Mouse (Mus musculus) frontal cortex, postnatal 36 days (tissue): ENCODE results near the gene Hoxd12.

ENCODE experiments used
- DNase-seq, 2 experiments: peaks; one replicate each; pipeline ENCODE4 v3.0.0; 2022; ENCODE audit warnings: low spot score in 2 of 2

Hoxd12 gene

GRCm38 (mm10) chr2:74695813-74696430 is 21.1 kb downstream of the Hoxd12 start:
- no peak for DNase-seq

- no peak for DNase-seq
These were observed 21.9 kb downstream of the Hoxd12 start for GRCm38 (mm10) chr2:74696442-74697335.

GRCm38 (mm10) chr2:74697567-74698121 is 22.8 kb downstream of the Hoxd12 start, which contains the start of gene Hoxd9:
Hoxd9 (plus strand) TSS chr2:74697727.
- no peak for DNase-seq

GRCm38 (mm10) chr2:74698201-74699052 is 23.6 kb downstream of the Hoxd12 start:
- no peak for DNase-seq

GRCm38 (mm10) chr2:74699053-74699430 is 24.2 kb downstream of the Hoxd12 start:
- DNase-seq = no peak

GRCm38 (mm10) chr2:74699664-74700545 is 25.1 kb downstream of the Hoxd12 start:
- DNase-seq = no peak

- no peak for DNase-seq
These were observed 25.8 kb downstream of the Hoxd12 start for GRCm38 (mm10) chr2:74700546-74701112.

GRCm38 (mm10) chr2:74701949-74702819 is 27.4 kb downstream of the Hoxd12 start:
- peak; percentile 82 to 86 for DNase-seq

GRCm38 (mm10) chr2:74702820-74703219 is 28.0 kb downstream of the Hoxd12 start:
- no peak for DNase-seq

- DNase-seq = no peak
These were observed 28.5 kb downstream of the Hoxd12 start for GRCm38 (mm10) chr2:74703317-74703716.

- no peak for DNase-seq
These were observed 29.0 kb downstream of the Hoxd12 start for GRCm38 (mm10) chr2:74703720-74704392.

GRCm38 (mm10) chr2:74704393-74704998 is 29.7 kb downstream of the Hoxd12 start, which contains the start of gene Hoxd8:
Hoxd8 (plus strand) TSS chr2:74704615.
- no peak for DNase-seq

GRCm38 (mm10) chr2:74704999-74705466 is 30.2 kb downstream of the Hoxd12 start:
- no peak for DNase-seq

- no peak for DNase-seq
These were observed 30.8 kb downstream of the Hoxd12 start for GRCm38 (mm10) chr2:74705467-74706089.

GRCm38 (mm10) chr2:74706393-74706960 is 31.7 kb downstream of the Hoxd12 start:
- no peak for DNase-seq

- no peak for DNase-seq
These were observed 32.8 kb downstream of the Hoxd12 start for GRCm38 (mm10) chr2:74707599-74707998.

GRCm38 (mm10) chr2:74708676-74709075 is 33.9 kb downstream of the Hoxd12 start:
- DNase-seq = no peak
